ENCODE assay signal across 8 mouse cellular contexts in the genomic region with DNA sequence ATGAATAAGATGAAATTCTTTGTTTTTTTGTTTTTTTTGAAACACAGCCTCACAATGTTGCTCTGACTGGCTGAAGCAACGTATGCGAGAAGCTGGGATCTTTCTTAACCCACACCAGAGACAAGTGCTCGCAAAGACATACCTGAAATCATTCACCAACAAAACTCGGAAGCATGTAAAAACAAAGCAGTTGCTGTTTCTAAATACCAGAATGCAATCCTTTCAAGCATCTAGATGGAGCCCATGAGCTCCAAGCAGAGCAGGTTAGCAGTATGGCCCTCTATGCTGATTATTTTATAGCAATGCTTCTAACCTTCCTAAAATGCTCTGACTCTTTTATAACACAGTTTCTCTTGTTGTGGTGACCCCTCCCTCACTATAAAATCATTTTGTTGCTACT. TPM values are rescaled to one million over a fixed set of nuclear protein-coding genes. Genes with fewer than 3 reads are reported as not detected.
DNase-seq lines count a peak whose midpoint lies in the region; ATAC-seq and TF ChIP-seq lines count a peak whose summit lies in the region.

No protein-coding gene starts in this region.

- ATAC-seq in intestine, embryonic 14.5 days (replicated peaks; ENCODE audit: low FRiP score, low TSS enrichment, low read depth) = no peak; the same call in 1 of the 2 replicates
- ATAC-seq in neural tube, embryonic 13.5 days (ENCODE audit: low read depth) = no peak

- 9% methylated on average over 4 of the region's 4 CpGs for WGBS in intestine, embryonic 14.5 days
- 18% methylated on average over 4 of the region's 4 CpGs for whole genome bisulfite sequencing in neural tube, embryonic 13.5 days

- no peaks in the 10 kb centered on the region for H3K27me3 ChIP-seq in intestine, embryonic 14.5 days (replicated peaks; ENCODE audit: control insufficient read depth, insufficient read depth, low read length)
- H3K27me3 ChIP-seq in neural tube, embryonic 13.5 days = no peaks in the 10 kb centered on the region

- H3K4me1 ChIP-seq in intestine, embryonic 14.5 days (replicated peaks; ENCODE audit: control insufficient read depth, insufficient read depth, low read length) = peaks cover 17% of the 10 kb centered on the region
- peaks cover 33% of the 10 kb centered on the region for H3K4me1 ChIP-seq in neural tube, embryonic 13.5 days (replicated peaks)

- no peak for TF ChIP-seq POLR2A in brain, embryonic 14.5 days (IDR thresholded peaks at IDR 0.05; ENCODE audit: borderline replicate concordance, extremely low read depth, insufficient read depth, insufficient read length, poor library complexity, severe bottlenecking)

- no peak for DNase-seq in layer of hippocampus, adult 2 months (ENCODE audit: low spot score in 2 of 2)
- no peak for DNase-seq in layer of hippocampus, adult 9-11 months
- peak; percentile 55 for DNase-seq in brain, embryonic 14.5 days (ENCODE audit: low read depth)
- DNase-seq in intestine, embryonic 14.5 days (ENCODE audit: low spot score) = peak; percentile 53
- no peak for DNase-seq in left cerebral cortex, postnatal 4 days
- DNase-seq in gastrocnemius, postnatal 10 days = no peak
- no peak for DNase-seq in kidney, postnatal 14 days

- H3K4me2 ChIP-seq in intestine, embryonic 14.5 days (ENCODE audit: low read length) = peak overlapping the region; percentile 61
- H3K4me2 ChIP-seq in neural tube, embryonic 13.5 days = peak overlapping the region; percentile 70

- H3K9me3 ChIP-seq in intestine, embryonic 14.5 days (ENCODE audit: control insufficient read depth, low read length) = no peaks in the 10 kb centered on the region
- H3K9me3 ChIP-seq in neural tube, embryonic 13.5 days = no peaks in the 10 kb centered on the region

- intact Hi-C loops in left cerebral cortex, postnatal 4 days (cut with DNase I) = no loop called here

- peak overlapping the region; percentile 96 for H3K9ac ChIP-seq in intestine, embryonic 14.5 days (ENCODE audit: low read length)
- H3K9ac ChIP-seq in neural tube, embryonic 13.5 days = peak overlapping the region; percentile 98

- peaks cover 10% of the 10 kb centered on the region; the same call in 1 of the 2 replicates for H3K36me3 ChIP-seq in intestine, embryonic 14.5 days (ENCODE audit: control insufficient read depth, insufficient read depth, low read length)
- peaks cover 6% of the 10 kb centered on the region; the same call in 1 of the 2 replicates for H3K36me3 ChIP-seq in neural tube, embryonic 13.5 days

- TF ChIP-seq CTCF in layer of hippocampus, adult 2 months (conservative IDR thresholded peaks at IDR 0.05) = peak; percentile 38; the same call in 1 of the 2 replicates
- no peak for TF ChIP-seq CTCF in brain, embryonic 14.5 days (IDR thresholded peaks at IDR 0.05; ENCODE audit: borderline replicate concordance, extremely low read depth, insufficient read depth, insufficient read length)

- H3K27ac ChIP-seq in layer of hippocampus, adult 2 months = peak overlapping the region; percentile 100
- H3K27ac ChIP-seq in intestine, embryonic 14.5 days (ENCODE audit: low read depth) = peak overlapping the region; percentile 95
- peak overlapping the region; percentile 99 for H3K27ac ChIP-seq in neural tube, embryonic 13.5 days (replicated peaks)

- peak overlapping the region; percentile 97 for H3K4me3 ChIP-seq in layer of hippocampus, adult 2 months
- H3K4me3 ChIP-seq in intestine, embryonic 14.5 days (ENCODE audit: low read depth, low read length) = peak overlapping the region; percentile 80
- H3K4me3 ChIP-seq in neural tube, embryonic 13.5 days = peak overlapping the region; percentile 100

RNA-seq across cellular contexts. Expression of gene Ppp4r3a, which starts 0.7 kb away (rescaled TPM):
- 10 to 100 TPM; 38.4 to 44.7 TPM for total RNA-seq in layer of hippocampus, adult 2 months (2021)
- polyA plus RNA-seq in brain, embryonic 14.5 days (2012; rRNA removed) = 37.2 and 45.0 TPM in 2 replicates
- 45.5 TPM in 2 replicates for polyA plus RNA-seq in intestine, embryonic 14.5 days (2014; fragmentation: Nextera tagmentation; extraction: Ambion mirVana)
- 31.6 and 32.4 TPM in 2 replicates for polyA plus RNA-seq in neural tube, embryonic 13.5 days (2015; fragmentation: Nextera tagmentation; extraction: Ambion mirVana)
- 10 to 100 TPM; 49.9 to 56.2 TPM for total RNA-seq in left cerebral cortex, postnatal 4 days (2021)
- 10 to 100 TPM; 22.7 to 32.2 TPM for total RNA-seq in gastrocnemius, postnatal 10 days (2021)

RNA-seq across cellular contexts. Expression of gene Ccdc88c, which starts 55.4 kb away (rescaled TPM):
- 10 to 100 TPM; 24.3 to 33.7 TPM for total RNA-seq in layer of hippocampus, adult 2 months (2021)
- polyA plus RNA-seq in brain, embryonic 14.5 days (2012; rRNA removed) = 24.1 and 31.6 TPM in 2 replicates
- polyA plus RNA-seq in intestine, embryonic 14.5 days (2014; fragmentation: Nextera tagmentation; extraction: Ambion mirVana) = 14.5 and 15.2 TPM in 2 replicates
- 11.0 and 11.8 TPM in 2 replicates for polyA plus RNA-seq in neural tube, embryonic 13.5 days (2015; fragmentation: Nextera tagmentation; extraction: Ambion mirVana)
- total RNA-seq in left cerebral cortex, postnatal 4 days (2021) = 10 to 100 TPM; 35.9 to 40.3 TPM
- total RNA-seq in gastrocnemius, postnatal 10 days (2021) = 10 to 100 TPM; 49.5 to 57.8 TPM

Comparison
In these comparisons a context has a peak if more than half of its experiments do, and no peak if none do; other contexts are left out.
1. DNase-seq: peak in brain, embryonic 14.5 days (single experiment) and intestine, embryonic 14.5 days (single experiment); none in layer of hippocampus, adult 2 months (0 of 2), layer of hippocampus, adult 9-11 months (single experiment), left cerebral cortex, postnatal 4 days (single experiment), gastrocnemius, postnatal 10 days (single experiment) and kidney, postnatal 14 days (single experiment).
2. Peak in every context shown above with its lines, with median percentiles within 50 percentile points of each other: H3K27ac ChIP-seq and H3K4me3 ChIP-seq.